Mouse (Mus musculus): ENCODE results near the gene Sel1l3.
A peak's percentile ranks its signal among the peaks of the same experiment; 100 is the strongest.

Sel1l3 gene

DNA sequence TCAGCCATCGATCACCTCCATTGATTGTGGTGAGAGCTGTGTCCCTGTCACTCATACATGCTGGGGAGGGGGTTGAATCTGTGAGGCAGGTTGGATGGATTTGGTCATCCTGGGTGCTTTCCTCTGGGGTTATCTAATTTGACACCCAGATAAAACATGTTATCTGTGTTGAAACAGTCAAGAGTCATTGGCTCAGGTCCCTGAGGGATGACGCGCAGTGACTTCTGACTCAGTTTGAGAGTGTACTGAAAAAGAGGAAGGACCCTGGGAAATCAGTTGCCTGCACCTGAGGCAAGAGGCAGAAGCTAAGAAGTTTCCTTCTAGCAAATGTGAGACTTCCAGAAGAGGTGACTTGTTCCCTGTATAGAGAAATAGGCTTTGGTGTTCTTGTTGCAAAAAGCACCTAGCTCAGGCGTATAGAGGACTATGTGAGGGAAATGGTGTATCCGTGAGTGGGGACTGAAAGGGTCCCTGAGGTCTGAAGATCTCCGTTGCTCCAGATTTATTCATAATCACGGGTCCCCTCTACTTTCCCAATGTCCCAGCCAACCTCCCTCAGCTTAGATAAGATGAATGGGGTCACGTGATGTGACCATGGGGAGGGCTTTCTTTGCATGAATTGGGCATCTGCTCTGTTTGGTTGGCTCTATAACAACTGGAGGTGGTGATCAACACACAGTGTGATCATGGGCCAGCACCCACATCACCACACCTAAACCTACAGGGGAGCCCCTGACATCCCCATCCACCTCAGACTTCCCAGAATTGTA lies 73.4 kb downstream of the Sel1l3 start:
- DNase-seq: no peak

DNA sequence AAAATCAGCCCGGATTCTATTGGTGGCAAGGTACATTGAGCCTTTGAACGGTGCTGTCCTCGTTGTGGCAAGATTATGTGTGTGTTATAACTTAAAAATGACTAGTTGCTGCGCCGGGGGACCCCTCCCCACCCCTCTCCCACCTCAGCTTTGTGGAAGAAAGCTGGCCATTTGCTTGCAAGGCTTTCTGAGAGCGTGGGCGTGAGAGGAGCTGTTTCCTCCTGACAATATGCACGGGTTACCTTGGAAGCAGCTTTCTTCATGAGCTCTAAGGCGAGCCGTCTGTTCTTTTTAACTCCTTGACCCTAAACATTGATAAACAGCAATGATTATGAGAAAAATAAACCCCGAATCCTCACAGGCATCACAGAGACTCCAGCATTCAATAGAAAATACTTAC lies 74.2 kb downstream of the Sel1l3 start:
- DNase-seq: no peak

DNA sequence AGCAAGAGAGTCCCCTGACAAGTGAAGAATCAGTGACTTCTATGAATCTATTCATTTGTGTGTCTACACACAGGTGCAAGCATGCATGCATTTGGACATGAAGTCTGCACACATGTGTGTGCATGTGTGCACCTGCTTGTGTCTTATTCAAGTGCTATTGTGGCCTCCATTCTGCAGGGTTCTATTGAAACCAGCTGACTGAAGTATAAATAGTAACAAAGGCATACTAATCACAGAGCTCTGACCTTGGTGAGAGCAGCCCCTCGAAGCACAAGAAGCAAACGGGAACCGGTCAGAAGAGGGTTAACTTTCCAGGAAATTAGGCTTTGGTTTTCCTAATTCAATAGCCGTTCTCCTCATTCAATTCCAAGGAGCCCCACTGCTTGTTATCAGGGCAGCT lies 74.6 kb downstream of the Sel1l3 start:
- DNase-seq: no peak

DNA sequence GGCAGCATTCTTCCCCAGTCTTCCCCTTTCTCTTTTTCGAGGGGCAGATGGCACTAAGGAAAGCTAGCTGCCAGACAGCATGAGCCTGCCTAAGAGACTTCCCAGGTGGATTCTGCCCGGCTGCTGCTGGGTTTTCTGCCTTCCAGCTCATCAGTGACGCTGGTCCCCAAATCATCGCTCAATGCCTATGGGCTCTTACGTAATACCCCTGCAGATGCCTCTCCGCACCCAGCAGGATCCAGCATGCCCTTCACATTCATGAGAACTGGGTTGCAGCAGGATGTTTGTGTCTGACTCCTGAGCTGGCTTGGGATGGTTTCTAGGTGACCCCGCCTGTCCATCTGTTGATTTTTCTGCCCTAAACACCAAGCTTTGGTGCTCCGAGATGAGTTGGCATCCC lies 75.7 kb downstream of the Sel1l3 start:
- no peak for DNase-seq

DNA sequence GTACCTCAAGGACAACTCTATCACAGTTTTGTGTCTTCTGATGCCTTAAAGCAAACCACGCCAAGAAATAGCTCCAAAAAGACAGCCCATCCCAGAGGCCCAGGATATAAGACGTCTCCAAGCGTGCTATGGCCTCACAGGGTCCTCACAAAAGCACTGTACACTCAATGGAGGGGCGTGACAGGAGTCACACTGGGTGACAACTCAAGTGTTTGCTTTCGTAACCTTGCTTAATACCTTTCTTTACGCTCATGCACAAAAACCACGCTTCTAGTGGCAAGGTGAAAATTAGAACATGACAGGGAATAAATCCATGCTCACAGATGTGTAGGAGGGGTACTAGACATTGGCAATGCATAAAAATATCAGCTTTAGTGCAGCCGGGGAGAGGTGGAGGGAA lies 77.7 kb downstream of the Sel1l3 start:
- no peak for DNase-seq

DNA sequence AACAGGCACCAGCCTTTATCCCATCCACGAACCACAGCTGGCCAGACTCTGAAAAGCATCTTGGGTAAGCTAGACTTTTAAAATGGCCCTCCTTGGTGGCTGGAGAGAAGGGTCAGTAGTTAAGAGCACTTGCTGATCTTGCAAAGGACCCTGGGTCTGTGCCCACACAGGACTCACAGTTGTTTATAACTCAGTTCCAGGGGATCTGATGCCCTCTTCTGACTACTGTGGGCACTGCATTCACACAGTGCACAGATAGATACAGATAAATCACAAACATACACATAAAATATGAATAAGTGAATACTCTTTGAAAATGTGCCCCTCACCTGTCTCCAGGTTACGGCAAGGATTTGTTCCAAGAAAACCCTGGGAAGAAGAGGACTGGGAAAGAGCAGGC lies 79.7 kb downstream of the Sel1l3 start:
- DNase-seq: peak; percentile 73

DNA sequence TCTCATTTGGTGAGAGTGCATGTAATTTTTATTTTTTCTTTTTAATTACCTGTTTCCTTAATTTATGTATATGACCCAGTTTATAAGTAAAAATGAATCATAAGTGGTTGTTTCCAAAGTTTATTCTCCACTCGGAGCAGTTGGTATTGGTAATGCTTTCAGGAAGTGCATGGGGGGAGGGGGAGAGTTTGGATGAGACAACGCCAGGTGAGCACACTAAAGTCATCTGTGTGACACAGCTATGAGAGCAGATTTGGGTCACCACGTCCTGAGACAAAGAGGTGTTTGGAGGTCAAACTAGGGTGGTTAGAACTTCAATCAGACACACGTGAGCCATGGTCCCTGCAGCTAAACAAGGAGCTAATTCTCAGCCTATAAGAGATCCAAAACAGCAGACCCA lies 89.0 kb downstream of the Sel1l3 start:
- DNase-seq: peak; percentile 31

DNA sequence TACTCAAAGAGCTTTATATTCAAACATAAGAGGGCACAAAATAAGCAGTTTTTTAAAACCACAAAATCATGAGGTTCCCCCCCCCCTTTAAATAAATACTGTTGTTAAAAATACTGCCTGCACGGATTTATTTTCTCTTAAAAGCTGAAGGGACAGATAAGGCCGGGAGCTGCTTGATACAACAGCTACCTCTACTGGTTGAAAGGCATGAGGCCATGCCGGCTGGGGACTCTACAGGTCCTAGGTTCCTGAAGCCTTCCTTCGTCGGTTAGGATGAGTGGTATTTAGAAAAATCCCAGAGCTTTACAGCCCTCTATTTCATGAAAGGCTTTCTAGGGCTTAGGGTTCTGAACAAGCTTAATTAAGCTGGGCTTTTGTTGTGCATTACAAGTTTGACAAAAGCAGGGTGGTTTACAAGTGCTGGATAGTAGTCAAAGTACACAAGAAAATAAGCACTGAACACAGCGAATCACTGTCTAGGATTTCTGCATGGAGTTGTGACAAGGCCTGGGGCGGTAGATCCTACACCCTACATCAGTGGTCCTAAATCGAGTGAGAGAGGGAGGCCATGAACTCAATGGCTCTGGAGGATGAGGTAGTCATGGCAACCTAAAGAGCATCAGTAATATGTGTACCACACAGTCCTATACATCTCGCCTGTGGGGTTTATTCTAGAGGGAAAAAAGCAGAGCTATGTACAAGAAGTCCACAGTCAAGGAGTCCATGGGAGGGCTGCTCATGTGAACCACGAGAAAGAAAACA lies 90.0 kb downstream of the Sel1l3 start:
- peak; percentile 51 for DNase-seq

DNA sequence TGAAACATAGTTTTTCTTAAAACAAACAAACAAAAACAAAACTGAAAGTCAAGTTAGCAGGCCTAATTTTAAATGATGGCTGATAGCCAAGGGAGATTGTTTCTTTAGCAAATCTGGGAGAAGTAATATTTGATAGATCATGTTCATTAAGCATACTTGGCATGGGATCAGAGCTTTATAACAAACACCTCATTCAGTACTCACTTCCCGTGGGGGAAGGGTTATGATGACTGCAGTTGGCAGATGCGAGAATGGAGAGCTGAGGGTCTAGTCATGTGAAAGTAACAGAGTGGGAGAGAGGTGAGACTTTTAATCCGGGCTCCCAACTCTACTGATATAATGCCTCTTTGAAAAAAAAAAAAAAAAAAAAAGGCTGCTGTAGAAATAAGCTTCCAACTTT lies 94.0 kb downstream of the Sel1l3 start:
- no peak for DNase-seq

DNA sequence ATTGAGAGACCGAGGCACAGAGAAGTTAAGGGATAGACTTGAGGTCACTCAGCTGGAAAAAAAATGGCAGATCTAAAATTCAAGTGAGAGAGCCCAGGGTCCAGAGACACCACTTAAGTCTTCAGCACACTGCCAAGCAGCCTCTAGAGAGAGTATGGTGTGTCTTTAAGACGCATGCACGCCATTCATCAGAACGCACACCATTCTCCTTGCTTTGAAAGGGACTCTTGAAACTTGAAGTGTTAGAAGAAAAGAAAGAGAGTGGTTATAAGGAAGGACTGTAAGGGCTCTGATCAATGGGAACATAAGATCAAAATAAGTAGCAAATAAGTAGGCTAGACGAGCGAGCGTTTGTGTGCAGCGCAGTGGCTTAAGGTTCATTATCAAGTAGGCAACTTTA lies 95.5 kb downstream of the Sel1l3 start:
- no peak for DNase-seq

DNA sequence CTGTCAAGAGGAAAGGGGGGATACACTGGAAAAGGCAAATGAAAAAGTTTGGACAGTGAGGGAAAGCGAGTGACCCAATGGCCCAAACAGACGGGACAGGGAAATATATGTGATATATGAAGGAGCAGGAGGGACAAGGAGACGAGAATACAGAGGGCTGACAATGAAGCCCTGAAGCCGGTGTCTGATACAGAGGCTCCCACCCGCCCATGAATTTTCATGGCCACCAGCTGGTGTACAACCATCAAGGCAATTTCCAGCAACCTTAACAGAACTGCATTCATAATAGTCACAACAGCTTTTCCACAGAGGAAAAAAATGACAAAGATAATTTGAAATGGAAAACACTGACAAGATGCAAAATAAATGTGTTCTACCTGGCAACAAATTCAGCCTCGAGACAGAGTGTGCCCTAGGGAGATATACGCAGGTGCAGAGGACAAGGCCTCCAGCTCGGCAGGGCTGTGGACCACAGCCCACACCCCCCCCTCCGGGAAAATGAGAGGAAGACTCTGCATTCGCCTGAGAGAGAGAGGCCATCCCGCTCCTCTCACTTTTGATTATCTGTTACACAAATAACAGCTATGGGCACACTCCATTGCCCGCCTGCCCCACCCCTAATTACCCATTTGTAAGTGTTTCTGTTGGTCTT lies 99.0 kb downstream of the Sel1l3 start:
- no peak for DNase-seq

DNA sequence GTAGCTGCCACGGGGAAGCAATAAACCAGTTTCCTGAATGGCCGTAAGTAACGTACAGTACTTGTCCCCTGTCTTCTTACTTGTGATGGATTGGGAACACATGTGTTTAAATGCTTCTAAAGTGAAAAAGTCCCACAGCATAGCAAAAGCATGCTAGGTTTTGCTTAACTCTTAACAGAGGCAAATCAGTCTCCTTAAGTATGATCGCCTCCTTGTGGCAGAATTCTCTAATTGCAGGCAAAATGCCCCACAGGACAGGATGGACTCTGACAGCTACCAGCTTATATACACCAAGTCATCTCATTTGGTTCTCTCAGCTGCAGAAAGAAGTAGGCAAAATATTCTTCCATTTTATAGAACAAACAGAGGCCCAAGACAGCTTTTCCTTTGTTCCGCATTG lies 100.8 kb downstream of the Sel1l3 start:
- no peak for DNase-seq

DNA sequence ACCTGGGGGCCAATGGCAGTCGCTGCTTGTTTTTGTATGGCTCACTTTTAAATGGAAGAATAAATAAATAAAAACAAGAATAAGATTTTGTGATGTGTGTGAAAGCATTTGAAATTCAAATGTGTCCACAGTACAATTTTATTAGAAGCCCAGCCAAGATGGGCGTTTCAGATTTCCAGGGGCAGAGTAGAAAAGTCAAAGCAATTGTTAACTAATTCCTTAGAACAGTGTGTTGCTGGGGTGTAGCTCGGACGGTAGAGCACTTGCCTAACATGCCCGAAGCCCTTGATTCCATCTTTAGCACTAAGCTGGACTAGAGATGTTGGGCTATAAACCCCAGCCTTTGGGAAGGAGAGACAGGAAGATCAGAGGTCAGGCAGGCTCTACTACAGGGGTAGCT lies 102.7 kb downstream of the Sel1l3 start:
- DNase-seq: no peak

DNA sequence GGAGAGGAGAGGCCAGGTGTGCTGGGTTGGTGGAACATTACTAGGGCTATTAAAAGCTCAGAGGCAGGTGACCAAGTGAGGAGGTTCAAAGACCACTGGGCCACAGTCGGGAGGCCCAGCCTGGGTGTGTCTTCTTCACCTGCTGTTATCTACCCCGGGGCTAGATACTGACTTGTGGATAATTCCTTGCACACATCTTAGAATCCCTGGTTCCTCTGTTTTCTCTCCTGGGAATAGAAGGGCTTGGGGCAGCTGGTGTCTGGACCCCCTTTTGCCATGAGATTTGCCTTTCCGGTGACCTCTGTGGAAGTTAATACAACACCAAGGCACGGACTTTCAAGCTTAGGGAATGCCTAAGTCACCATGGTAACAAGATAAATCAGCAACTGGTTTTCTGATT lies 103.5 kb downstream of the Sel1l3 start:
- DNase-seq: no peak

DNA sequence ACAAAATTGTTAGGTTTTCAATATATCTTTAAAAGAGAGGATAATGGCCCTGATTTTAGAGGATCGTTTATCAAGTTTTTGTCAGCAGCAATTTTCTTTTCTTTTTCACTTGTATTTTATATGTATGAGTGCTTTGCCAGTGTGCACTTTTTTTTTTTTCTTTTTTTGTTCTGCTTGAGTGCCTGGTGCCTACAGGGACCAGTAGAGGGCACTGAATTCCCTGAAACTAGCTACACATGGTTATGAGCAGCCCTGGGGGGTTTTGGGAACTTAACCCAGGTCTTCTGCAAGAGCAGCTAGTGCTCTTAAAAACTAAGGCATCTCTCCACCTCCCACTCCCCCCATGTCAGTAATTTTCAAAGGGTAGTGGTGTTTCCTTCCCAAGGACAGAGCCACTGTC lies 105.1 kb downstream of the Sel1l3 start:
- no peak for DNase-seq

DNA sequence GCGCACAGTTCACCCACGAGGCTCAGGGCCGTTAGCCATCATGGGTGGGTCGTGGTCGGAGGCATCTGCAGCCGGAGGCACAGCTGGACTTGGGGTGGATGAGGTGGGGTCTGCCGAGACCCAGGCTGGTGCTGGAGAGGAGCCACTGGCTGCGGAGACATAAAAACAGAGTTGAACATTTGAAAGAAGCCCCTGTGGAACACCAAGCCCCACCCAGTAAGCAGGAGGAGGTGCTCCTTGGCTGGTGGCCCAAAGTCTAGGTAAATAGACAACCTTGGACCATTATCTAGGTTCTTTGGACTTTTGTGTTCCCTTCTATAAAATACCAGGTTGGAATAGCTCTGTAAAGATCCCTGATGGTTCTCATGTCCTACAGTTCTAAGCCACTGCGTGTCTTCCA lies 105.7 kb downstream of the Sel1l3 start:
- DNase-seq: no peak

DNA sequence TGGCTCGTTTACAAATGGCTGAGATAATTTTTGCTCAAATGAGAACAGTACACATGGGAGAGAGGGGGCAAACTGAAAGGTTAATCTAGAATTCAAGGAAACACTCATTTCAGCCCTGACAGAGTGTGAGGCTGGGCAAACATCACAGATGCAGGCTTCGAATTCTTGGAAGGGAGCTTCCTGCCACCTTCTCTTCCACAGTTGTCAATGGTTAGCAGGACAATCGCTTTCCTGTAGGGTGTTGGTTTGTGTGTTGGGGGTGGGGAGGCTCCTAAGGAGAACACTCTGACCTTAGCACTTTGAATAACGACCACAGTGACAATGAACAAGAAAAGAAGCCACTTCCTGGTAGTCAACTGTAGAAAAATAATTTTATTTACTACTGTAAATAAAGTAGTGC lies 107.0 kb downstream of the Sel1l3 start:
- DNase-seq: no peak

DNA sequence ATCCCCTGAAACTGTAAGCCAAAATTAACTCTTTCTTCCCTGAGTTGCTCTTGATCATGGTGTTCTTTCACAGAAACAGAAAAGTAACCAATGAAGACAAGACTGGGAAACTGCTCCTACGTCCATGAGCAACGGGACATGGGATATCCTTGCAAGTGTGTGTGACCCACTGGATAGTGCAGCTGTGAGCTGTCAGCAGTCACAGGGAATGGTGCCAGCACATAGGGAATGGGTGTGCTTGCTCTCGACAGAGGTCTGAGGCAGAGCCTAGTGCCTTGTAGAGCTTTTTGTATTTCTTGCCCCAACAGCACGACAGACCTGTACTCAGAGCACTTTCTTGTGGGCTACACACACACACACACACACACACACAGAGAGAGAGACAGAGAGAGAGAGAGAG lies 107.6 kb downstream of the Sel1l3 start:
- DNase-seq: no peak

DNA sequence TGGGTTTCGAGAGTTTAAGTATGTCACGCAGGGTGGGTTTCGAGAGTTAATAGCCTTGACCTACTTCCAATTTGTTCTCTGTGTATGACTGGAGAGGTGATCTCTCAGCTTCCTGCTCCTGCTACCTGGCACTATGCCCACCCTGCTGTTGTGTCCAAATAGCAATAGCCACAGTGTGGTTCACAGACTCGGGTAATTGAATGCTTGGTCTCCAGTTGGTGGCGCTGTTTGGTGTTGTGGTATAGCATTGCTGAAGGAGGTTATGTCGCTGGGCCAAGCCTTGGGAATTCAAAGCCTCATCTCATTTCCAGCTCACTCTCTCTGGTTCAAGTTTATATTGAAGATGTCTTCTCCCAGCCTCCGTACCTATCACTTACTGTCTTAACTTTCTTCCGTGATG lies 108.0 kb downstream of the Sel1l3 start:
- DNase-seq: peak; percentile 41

DNA sequence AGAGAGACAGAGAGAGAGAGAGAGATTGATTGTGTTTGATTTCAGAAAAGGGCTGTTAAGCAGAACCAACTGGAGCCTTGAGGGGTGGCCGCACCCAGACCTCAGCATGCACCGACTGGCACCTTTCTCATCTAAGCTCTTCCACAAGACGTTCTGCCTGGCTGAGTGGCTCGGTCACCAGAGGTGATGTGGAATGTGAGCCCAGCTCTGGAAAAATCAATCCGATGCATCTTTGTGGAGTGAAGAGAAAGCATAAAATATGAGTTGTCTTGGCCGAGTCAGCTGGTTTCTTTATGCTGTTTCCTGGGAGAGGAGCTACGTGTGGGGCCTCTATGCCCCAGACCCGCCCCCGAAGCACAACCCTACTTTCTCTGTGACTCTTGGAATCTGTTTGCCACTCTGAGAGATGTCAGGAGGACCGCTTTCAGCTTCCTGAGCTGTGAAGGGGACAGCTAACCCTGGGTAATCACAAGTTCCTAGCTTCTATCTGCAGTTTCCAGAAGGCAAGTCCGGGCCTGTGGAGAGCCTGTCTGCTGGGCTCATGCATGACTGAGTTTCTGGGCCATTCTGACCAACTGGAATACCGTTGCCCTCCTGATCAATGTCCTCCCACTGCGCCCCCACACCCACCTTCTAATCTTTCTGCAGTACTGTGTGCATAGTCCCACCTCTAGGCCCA lies 109.4 kb downstream of the Sel1l3 start:
- no peak for DNase-seq

DNA sequence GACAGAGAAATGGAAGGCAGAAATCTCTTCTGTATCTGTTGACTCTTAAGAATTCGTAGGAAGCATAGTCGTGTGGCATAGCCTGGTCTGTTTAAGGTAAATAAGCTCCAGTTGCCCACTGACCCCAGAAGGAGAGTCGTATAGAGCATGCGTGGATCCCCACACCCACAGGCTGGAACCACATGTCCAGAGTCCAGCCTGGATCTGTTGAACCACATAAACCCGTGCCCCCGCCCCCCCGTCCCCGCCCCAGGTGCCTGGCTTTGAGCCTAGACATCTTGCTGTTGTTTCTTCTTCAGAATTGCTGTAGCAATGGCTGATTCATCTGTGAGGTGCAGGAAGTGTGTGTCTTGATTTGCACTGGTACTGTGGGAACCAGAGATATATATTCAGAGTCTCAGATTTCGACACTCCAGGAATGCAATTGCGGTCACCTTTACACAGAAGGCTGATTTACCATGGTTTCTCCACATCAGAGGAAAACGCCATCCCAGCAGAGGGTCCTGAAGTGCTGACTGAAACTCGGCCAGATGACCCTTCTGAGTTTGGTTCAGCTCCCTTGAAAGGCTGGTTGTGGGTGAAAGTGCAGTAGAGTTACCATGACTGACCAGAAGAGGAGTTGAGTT lies 111.8 kb downstream of the Sel1l3 start:
- no peak for DNase-seq

DNA sequence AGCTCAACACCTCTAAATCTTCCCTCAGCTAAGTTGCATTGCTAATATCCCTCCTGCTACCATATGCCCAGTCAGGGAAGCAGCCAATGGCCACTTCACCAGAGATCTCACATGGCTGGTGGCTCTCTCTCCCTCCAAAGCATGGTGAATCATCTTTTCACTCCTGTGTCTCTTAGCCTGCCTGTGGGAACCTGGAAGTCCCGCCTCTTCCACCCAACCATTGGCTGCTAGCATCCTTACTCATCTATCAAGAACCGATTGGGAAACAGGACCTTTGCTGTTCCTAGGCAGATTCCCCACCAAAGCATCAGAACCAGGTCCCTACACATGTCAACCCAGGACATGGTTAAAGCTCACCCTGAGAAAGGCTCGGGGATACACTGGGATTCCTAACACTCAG lies 122.4 kb downstream of the Sel1l3 start:
- no peak for DNase-seq

DNA sequence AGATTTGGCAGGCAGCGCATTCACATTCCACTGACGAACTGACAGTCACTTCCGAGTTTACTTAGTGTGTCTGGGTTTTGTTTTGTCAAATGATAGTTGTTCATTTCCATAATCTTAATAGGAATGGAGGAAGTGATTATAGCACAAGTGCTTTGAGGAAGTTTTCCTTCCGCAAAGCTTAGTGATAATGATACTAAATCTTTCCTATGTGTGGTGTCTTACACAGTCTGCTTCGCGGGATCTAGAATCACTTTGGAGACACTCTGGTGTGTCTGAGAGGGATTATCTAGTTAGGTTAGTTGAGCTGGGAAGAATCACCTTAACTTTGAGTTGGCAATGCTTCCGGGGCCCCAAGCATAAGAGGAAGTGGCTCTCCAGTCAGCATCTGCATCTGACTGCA lies 126.3 kb downstream of the Sel1l3 start:
- no peak for DNase-seq
